Mouse (Mus musculus) testis, adult 2 months (tissue): Measurements from ENCODE around the gene Lrrc20.
A peak's percentile ranks its signal among the peaks of the same experiment; 100 is the strongest.

Experiments used
- CTCF ChIP-seq: fragments of 200-500 bp; IDR thresholded peaks from 2 replicates; pipeline ENCODE4 v1.5.1; 2012; ENCODE audit warnings: low read depth, mild to moderate bottlenecking, inconsistent platforms, low read length, moderate library complexity; ENCODE audit not compliant: control insufficient read depth, insufficient read depth, insufficient replicate concordance
- POLR2A ChIP-seq: fragments of 200-500 bp; IDR thresholded peaks from 2 replicates; pipeline ENCODE4 v1.6.1; 2012; ENCODE audit warnings: low read depth, mild to moderate bottlenecking, inconsistent platforms, low read length, moderate library complexity; ENCODE audit not compliant: control insufficient read depth

GRCm38 (mm10) chr10:61466873-61467272, 8.7 kb upstream of the Lrrc20 start:
- TF ChIP-seq CTCF (peak; percentile 36; the same call in 1 of the 2 replicates), POLR2A (no peak)
